Mouse (Mus musculus): ENCODE results near the gene Tsr3. TPM values are rescaled to one million over a fixed set of nuclear protein-coding genes. Genes with fewer than 3 reads are reported as not detected.

Tsr3 gene
- polyA plus RNA-seq (2012; rRNA removed): 17.5 and 18.1 TPM in 2 replicates

DNA sequence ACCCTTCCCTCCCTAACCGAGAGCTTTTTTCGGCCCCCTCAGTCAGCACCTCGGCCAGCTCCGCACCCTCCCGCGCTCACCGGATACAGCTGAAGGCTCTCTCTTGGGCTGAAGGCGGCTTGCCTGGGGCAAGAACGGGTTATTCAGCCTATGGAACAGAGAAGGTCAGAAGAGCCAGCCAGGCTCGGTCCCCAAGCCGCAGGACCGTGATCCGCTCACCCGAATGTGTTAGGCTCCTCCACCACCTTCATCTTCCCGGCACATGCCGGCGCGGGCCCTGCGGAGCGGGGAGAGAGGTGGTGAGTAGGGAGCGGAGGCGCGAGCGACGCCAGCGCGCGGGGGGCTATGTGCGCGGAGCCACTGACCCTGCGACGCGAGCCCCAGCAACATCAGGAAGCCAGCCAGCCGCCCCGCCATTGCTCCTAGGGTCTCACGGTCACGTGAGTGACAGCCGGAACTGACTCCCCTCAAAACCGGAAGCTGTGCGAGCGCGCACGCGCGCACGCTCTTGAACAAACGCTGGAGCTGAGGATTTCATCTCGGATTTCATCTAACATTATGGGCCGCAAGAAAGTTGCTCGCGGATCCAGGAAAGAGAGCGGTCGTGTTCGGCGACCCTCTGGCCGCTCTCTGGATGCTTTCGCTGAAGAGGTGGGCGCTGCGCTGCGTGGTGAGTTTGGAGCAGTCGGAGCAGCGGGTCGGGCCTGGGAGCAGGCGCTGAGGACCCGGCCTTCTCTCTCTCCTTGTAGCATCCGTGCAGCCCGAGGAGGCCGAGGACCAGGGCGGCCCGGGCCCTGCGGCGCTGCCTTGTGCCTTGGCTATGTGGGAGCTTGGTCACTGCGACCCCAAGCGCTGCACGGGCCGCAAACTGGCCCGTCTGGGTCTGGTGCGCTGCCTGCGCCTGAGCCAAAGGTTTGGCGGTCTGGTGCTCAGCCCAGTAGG, at the start of gene Tsr3, which contains the start of gene Gnptg:
TSS of gene Tsr3 (plus strand) at position 476 of the 942 bp plus-strand sequence.
TSS of gene Gnptg (minus strand) at position 430 of the 942 bp plus-strand sequence.
- peaks cover 10% of the 10 kb centered on the region for H3K4me1 ChIP-seq (ENCODE audit: control insufficient read depth, insufficient read depth, low read length)
- H3K27me3 ChIP-seq (ENCODE audit: control insufficient read depth, insufficient read depth, low read length): no peaks in the 10 kb centered on the region
- H3K4me3 ChIP-seq (ENCODE audit: control insufficient read depth, low read depth, low read length): peak within 1 kb of the TSS; percentile 98
- H3K36me3 ChIP-seq (ENCODE audit: control insufficient read depth, insufficient read depth, low read length): peaks cover 1% of the 10 kb centered on the region; the same call in 1 of the 2 replicates
- H3K27ac ChIP-seq (ENCODE audit: control insufficient read depth, insufficient read depth, low read depth, low read length): peak within 1 kb of the TSS; percentile 76
- peak; percentile 79 for TF ChIP-seq POLR2A (IDR thresholded peaks at IDR 0.05; ENCODE audit: control insufficient read depth, low read depth, low read length)
- TF ChIP-seq CTCF (IDR thresholded peaks at IDR 0.05; ENCODE audit: control insufficient read depth, insufficient read depth, insufficient replicate concordance, low read depth, low read length): no peak

DNA sequence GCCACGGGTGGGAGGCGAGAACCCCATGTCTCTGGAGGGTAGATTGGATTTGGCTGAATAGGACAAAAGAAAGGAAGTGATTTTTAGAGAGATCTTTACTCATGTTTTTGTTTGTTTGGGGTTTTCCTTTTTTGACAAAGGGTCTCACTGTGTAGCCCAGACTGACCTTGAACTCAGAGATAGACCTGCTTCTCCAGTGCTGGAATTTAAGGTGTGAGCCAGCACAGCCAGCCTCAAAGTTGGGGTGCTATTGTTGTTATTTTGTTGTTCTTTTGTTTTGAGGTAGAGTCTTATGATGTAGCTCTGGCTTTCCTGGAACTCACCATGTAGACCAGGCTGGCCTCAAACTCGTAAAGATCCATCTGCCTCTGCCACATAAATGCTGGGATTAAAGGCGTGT, 37.6 kb upstream of the Tsr3 start:
- Histone ChIP-seq H3K27ac (ENCODE audit: control insufficient read depth, insufficient read depth, low read depth, low read length) (no peak overlapping the region), H3K36me3 (ENCODE audit: control insufficient read depth, insufficient read depth, low read length) (no peaks in the 10 kb centered on the region), H3K27me3 (ENCODE audit: control insufficient read depth, insufficient read depth, low read length) (no peaks in the 10 kb centered on the region), H3K4me3 (ENCODE audit: control insufficient read depth, low read depth, low read length) (no peak overlapping the region), H3K4me1 (ENCODE audit: control insufficient read depth, insufficient read depth, low read length) (0 out of 2 replicates have a peak, but pooled peaks cover 2% of the 10 kb centered on the region)
- TF ChIP-seq POLR2A (IDR thresholded peaks at IDR 0.05; ENCODE audit: control insufficient read depth, low read depth, low read length) (no peak), CTCF (IDR thresholded peaks at IDR 0.05; ENCODE audit: control insufficient read depth, insufficient read depth, insufficient replicate concordance, low read depth, low read length) (no peak)

DNA sequence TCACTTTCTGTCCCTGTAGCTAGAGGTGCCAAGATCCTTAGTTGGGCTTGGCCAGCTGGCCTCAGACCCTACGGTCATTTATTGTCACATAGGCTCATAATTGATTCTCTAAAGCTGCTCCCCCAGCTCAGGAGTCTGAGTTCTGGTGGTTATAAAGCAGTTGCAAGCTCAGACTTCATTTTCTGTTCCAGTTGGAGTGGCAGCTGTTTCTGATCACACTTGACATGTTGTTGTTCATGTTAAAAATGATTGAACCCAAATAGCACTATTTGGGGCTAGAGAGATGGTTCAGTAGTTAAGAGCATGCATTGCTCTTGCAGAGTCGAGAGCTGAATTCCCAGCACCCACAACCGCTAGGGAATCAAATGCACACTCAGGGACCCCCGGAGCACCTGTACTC, 30.0 kb upstream of the Tsr3 start:
- H3K27me3 ChIP-seq (ENCODE audit: control insufficient read depth, insufficient read depth, low read length): no peaks in the 10 kb centered on the region
- H3K27ac ChIP-seq (ENCODE audit: control insufficient read depth, insufficient read depth, low read depth, low read length): no peak overlapping the region
- TF ChIP-seq CTCF (IDR thresholded peaks at IDR 0.05; ENCODE audit: control insufficient read depth, insufficient read depth, insufficient replicate concordance, low read depth, low read length) (no peak), POLR2A (IDR thresholded peaks at IDR 0.05; ENCODE audit: control insufficient read depth, low read depth, low read length) (no peak)
- no peak overlapping the region for H3K4me3 ChIP-seq (ENCODE audit: control insufficient read depth, low read depth, low read length)
- no peaks in the 10 kb centered on the region; the same call in 1 of the 2 replicates for H3K36me3 ChIP-seq (ENCODE audit: control insufficient read depth, insufficient read depth, low read length)
- peaks cover 8% of the 10 kb centered on the region for H3K4me1 ChIP-seq (ENCODE audit: control insufficient read depth, insufficient read depth, low read length)

DNA sequence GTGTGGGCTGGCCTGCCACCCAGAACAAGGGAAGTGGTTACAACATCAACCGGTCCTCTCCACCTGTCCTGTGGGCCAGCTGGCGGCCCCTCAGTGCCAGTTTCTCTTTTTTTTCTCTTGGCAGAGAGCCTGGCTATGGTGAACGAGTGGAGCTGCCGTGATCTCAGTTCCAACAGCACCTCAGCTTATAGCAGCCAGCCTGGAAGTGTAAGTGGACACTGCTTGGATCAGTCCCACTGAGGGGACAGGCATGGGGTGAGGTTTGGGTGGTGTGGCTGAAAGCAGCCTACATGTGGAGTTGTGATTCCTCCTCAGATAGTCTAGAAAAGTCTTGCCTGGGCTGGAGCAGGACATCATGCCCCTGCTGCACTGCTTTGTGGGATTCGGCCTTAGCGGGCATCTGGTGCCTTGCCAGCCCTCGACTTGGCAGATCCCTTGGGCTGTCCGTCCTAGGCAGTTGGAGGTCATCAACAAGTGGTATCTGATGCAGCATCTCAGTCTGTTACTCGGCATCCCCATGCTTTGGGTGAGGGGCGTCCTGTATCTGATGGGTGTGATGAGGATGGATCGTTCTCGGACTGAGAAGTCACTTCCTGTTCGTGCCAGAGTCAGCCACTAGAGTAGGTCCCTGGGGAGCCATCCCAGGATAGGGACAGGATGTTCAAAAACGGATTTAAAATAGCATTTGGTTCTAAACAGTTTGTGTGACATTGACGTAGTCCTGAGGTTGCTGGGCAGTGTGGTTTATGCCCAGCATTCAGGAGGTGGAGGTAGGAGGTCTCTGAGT, 29.1 kb upstream of the Tsr3 start:
- TF ChIP-seq CTCF (IDR thresholded peaks at IDR 0.05; ENCODE audit: control insufficient read depth, insufficient read depth, insufficient replicate concordance, low read depth, low read length) (no peak), POLR2A (IDR thresholded peaks at IDR 0.05; ENCODE audit: control insufficient read depth, low read depth, low read length) (no peak)
- no peaks in the 10 kb centered on the region for H3K27me3 ChIP-seq (ENCODE audit: control insufficient read depth, insufficient read depth, low read length)
- no peak overlapping the region for H3K27ac ChIP-seq (ENCODE audit: control insufficient read depth, insufficient read depth, low read depth, low read length)
- H3K4me3 ChIP-seq (ENCODE audit: control insufficient read depth, low read depth, low read length): no peak overlapping the region; the same call in 1 of the 2 replicates
- H3K36me3 ChIP-seq (ENCODE audit: control insufficient read depth, insufficient read depth, low read length): no peaks in the 10 kb centered on the region; the same call in 1 of the 2 replicates
- H3K4me1 ChIP-seq (ENCODE audit: control insufficient read depth, insufficient read depth, low read length): peaks cover 6% of the 10 kb centered on the region

DNA sequence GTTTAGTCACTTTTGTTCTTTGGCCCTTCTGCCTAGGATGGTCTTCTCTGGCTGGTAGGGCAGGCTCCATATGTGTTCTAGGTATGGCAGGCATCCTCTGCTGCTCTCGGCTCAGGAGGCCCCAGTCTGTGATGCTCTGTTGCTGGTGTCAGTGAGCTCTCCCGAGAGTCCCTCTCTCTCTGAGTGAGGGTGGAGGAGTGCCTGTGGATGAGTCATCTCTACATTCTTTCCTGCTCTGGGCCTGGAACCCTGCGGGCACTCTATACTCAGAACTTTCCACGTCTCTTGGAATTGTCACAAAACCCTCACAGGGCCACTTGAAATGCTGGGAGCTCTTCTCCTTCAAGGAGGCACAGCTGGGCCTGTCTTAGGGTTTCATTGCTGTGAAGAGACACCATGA, 28.3 kb upstream of the Tsr3 start:
- Histone ChIP-seq H3K27ac (ENCODE audit: control insufficient read depth, insufficient read depth, low read depth, low read length) (no peak overlapping the region), H3K27me3 (ENCODE audit: control insufficient read depth, insufficient read depth, low read length) (no peaks in the 10 kb centered on the region), H3K4me1 (ENCODE audit: control insufficient read depth, insufficient read depth, low read length) (peaks cover 6% of the 10 kb centered on the region), H3K4me3 (ENCODE audit: control insufficient read depth, low read depth, low read length) (no peak overlapping the region), H3K36me3 (ENCODE audit: control insufficient read depth, insufficient read depth, low read length) (no peaks in the 10 kb centered on the region; the same call in 1 of the 2 replicates)
- no peak for TF ChIP-seq POLR2A (IDR thresholded peaks at IDR 0.05; ENCODE audit: control insufficient read depth, low read depth, low read length)
- no peak for TF ChIP-seq CTCF (IDR thresholded peaks at IDR 0.05; ENCODE audit: control insufficient read depth, insufficient read depth, insufficient replicate concordance, low read depth, low read length)

DNA sequence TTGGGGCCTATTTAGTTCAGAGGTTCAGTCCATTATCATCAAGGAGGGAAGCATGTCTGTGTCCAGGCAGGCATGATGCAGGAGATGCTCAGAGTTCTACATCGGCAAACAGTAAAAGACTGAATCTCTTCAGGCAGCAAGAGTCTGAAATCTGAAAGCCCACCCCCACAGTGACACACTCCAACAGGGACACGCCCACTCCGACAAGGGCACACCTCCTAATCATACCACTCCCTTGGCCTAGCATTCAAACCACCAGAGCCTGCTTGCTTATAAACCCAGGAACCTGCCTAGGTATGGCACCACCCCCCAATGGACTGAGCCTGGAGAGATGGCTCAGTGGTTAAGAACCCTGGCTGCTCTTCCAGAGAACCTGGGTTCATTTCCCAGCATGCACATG, 24.5 kb upstream of the Tsr3 start:
- Histone ChIP-seq H3K4me1 (ENCODE audit: control insufficient read depth, insufficient read depth, low read length) (peaks cover 6% of the 10 kb centered on the region), H3K36me3 (ENCODE audit: control insufficient read depth, insufficient read depth, low read length) (no peaks in the 10 kb centered on the region; the same call in 1 of the 2 replicates), H3K27ac (ENCODE audit: control insufficient read depth, insufficient read depth, low read depth, low read length) (no peak overlapping the region), H3K4me3 (ENCODE audit: control insufficient read depth, low read depth, low read length) (no peak overlapping the region), H3K27me3 (ENCODE audit: control insufficient read depth, insufficient read depth, low read length) (no peaks in the 10 kb centered on the region)
- TF ChIP-seq CTCF (IDR thresholded peaks at IDR 0.05; ENCODE audit: control insufficient read depth, insufficient read depth, insufficient replicate concordance, low read depth, low read length): no peak
- no peak for TF ChIP-seq POLR2A (IDR thresholded peaks at IDR 0.05; ENCODE audit: control insufficient read depth, low read depth, low read length)

DNA sequence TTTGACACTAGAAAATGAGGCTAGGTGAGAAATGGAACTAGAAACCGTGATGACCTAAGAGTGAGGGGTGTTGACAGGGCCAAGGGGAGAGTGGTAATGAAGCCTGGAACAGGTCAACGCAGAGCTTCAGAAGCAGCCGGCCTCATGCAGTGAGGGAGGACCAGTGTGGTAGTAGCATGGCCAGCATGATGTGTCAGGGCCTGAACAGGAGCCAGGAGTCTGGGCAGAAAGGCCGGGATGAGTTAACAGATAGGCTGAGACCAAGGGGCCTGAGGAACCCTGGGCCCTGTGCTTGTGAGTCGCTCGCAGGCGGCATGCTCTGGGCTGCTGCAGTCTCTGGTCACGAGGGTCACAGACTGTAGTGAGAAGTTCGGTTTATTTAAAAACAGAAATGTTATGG, 21.0 kb upstream of the Tsr3 start:
- Histone ChIP-seq H3K4me1 (ENCODE audit: control insufficient read depth, insufficient read depth, low read length) (peaks cover 3% of the 10 kb centered on the region), H3K27ac (ENCODE audit: control insufficient read depth, insufficient read depth, low read depth, low read length) (no peak overlapping the region), H3K27me3 (ENCODE audit: control insufficient read depth, insufficient read depth, low read length) (no peaks in the 10 kb centered on the region), H3K36me3 (ENCODE audit: control insufficient read depth, insufficient read depth, low read length) (no peaks in the 10 kb centered on the region), H3K4me3 (ENCODE audit: control insufficient read depth, low read depth, low read length) (no peak overlapping the region)
- TF ChIP-seq CTCF (IDR thresholded peaks at IDR 0.05; ENCODE audit: control insufficient read depth, insufficient read depth, insufficient replicate concordance, low read depth, low read length): no peak
- TF ChIP-seq POLR2A (IDR thresholded peaks at IDR 0.05; ENCODE audit: control insufficient read depth, low read depth, low read length): no peak
